Mouse (Mus musculus): ENCODE data around the gene Klhl20.
A peak's percentile ranks its signal among the peaks of the same experiment; 100 is the strongest.
"Not testable (repeated sequence)": the region's sequence is repeated elsewhere in the genome, so short reads cannot be mapped to it uniquely, and the experiment has no call there.

The Klhl20 gene

DNA sequence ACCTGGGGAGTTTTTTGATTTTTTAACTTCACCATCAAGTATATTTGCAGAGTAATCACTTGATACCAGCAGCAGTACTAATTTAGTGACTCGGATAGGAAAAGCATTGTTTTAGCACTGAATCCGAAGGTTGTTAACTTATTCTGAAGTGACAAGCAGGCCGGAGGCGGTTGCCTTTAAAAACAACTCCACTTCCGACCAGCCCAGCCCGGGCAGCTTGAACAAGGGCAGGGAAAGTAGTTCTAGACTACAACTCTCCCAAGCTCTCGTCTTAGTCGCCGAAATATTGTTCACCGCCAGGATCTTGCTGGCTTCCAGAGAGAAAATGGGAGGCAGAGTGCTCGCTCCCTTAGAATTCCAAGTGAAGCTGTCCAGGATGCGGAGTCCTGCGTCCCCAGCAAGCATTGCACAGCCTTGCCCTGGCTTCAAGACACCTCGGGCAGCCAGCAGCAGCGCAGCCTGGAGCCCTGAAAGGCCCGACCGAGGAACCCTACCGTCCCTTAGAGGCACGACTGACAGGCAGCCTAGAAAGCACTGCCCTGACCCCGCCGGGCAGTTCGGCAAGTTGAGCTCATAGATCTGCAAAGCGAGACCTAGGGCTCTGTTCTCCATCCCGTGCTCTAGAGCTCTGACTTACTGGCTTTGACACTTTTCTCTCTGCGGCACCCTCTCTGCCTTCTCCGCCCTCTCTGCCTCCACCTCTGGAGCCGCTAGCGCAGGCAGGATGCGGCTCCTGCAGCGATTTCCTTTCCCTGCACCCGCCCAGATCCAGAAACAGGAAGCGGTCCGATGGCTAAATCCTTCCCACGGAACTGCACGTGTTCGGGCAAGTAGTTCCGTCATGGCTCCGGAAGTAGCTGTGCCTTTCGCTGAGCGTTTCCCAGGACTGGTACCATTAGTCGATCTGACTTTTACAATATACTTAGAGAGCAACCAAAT lies at the start of gene Klhl20:
Gene Klhl20 (minus strand): TSS at position 786 of the 939 bp plus-strand sequence.
- peak; percentile 94 for DNase-seq

DNA sequence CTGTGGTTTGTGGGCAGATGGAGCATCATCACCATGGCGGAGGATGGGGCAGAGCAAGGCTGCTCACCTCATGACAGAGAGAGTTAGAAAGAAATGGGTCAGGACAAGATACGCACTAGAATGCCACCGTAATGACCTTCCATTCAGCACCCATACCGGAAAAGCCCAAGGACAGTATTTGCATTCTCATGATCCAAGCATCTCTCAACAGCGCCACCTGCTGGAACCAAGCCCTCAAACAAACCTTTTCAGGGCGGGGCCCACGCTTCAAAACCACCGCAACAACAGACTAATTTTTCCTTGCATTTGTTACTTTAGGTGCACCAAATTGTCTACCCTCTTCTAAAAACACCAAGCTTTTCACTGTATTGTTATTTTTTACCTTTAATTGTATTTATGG lies 49.4 kb upstream of the Klhl20 start:
- DNase-seq, result peak; percentile 47

DNA sequence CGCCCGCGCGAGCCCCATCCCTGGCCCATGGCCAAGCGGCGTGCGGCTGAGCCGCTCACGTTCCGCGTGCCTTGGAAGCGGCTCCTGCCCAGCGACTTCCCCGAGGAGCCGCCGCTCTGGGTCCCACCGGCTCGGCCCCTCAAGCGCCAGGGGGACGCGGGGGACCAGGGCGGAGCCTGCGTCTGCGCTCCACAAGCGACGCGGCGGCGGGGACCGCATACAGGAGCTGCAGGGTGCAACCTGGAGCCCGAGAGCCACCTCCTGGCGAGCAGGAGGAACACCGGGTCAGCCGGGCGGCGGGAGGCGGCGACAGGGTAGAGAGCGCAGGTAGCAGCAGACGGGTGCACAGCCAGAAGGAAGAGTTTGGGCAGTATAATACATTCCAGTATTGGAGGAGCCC lies 39.3 kb upstream of the Klhl20 start:
- DNase-seq, result peak; percentile 74

DNA sequence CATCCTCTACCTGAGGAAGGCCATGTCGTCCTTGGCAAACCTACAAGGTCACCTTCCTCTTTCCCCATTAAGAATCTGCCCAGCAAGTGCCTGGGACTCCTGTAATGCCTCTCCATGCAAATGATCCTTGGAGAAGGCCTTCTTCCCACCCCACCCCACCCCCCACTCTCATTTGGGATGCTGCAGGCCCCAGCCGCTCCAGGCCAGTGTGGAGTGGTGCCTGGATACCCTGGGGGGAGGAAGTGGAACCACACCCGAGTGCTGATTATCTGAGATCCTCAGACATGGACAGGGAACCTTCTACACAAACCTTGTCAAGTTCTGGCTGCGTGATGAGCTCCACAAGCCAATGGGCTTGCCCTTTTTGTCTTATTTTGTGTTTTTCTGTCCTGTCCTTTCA lies 29.0 kb upstream of the Klhl20 start:
- DNase-seq, result no peak

- DNase-seq, result no peak
Measured at GRCm38 (mm10) chr1:161159214-161159613, 27.9 kb upstream of the Klhl20 start, which contains the start of gene Tex50. Gene Tex50, minus strand, starts transcription at chr1:161159314.

DNA sequence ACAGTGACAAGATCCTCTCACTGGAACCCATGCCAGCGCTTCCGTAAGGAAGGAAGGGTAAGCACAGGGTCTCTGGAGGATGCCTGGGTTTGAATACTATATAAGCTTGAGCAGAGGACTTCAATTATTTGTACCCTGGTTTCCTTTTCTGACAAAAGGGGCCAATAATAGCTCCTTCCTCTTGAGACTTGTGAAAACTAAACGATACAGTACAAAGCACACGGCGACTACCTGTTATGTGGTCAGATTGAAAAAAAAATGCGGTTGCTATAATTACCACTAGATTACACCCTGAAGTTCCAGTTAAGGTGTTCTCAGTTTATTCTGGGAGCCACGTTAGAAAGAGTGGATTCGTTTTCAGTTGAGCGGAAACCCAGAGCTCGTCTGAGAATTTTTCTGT lies 25.2 kb upstream of the Klhl20 start:
- no peak for DNase-seq

GRCm38 (mm10) chr1:161151098-161151497 lies 19.8 kb upstream of the Klhl20 start:
- no peak for DNase-seq

DNA sequence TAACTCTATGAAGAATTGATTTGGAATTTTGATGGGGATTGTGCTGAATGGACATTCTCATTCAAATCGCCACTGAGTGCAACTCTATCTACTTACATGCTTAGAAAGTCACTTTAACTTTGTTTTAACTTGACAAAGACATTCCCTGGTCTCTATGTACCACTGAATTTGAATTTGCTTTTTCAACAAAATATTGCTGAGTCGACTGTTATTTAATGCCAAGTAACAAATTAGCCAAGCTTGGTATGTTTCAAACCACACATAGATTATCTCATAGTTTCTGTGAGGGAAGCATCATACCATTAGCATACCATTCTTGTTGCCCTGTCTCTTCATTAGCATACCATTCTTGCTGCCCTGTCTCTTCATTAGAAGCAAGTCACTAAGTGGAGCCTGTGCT lies 16.6 kb upstream of the Klhl20 start:
- DNase-seq, result no peak

- DNase-seq, result not testable (repeated sequence)
Measured at GRCm38 (mm10) chr1:161145611-161146010, 14.3 kb upstream of the Klhl20 start.

- DNase-seq, result no peak
Measured at GRCm38 (mm10) chr1:161143216-161143615, 11.9 kb upstream of the Klhl20 start.

GRCm38 (mm10) chr1:161142531-161143159 lies 11.3 kb upstream of the Klhl20 start, which contains the start of gene Ankrd45:
Gene Ankrd45, plus strand, starts transcription at chr1:161142691.
- peak; percentile 51 for DNase-seq

DNA sequence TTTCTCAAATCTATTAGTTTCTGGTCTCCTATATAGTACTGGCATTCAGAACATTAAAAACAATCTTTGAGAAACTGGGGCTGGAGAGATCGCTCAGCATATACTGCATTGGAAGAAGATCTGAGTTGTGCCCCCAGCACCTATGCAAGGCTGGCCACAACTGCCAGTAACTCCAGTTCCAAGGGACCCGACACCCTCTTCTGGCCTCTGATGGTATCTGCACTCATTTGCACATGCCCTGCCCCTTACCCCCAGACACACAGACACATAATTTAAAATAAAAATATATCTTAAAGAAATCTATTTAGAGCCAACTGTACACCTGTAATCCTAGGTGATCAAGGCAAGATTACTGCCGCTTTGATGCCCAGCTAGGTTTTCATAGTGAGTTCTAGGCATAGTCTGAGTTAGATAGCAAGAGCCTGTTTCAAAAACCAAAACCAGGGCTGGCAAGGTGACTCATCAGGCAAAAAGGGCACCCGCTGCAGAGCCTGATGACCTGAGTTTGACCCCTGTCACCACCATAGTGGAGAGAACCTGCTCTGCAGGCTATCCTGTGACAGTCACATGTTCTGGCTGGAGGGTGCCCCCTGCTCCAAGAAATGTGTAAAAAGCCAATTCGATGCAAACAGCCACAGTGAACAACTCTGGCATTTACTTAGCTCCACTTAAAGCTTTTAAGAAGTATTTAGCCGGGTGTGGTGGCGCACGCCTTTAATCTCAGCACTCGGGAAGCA lies 8.9 kb upstream of the Klhl20 start:
- no peak for DNase-seq

DNA sequence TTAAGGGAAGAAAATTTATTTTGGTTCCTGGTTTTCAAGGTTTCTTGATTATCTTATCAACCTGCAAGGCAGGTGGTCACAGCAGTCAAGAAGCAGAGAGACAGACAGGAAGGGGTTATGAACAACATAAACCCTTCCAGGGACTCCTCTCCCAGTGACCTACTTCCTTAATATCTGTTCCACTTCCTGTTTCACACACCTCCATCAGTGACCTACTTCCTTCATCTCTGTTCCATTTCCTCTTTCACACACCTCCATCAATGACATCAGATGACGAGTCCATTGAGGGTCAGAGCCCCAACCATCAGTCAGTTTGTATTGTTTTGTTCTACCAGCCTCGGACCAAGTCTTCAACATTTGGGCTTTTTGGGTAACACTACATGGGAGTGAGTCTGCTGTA lies 8.2 kb upstream of the Klhl20 start:
- no peak for DNase-seq

GRCm38 (mm10) chr1:161126461-161126860 lies 4.8 kb downstream of the Klhl20 start:
- DNase-seq, result no peak

- DNase-seq, result no peak
Measured at GRCm38 (mm10) chr1:161122661-161123418, 8.5 kb downstream of the Klhl20 start.

GRCm38 (mm10) chr1:161114591-161114990 lies 16.7 kb downstream of the Klhl20 start:
- DNase-seq, result no peak

GRCm38 (mm10) chr1:161109216-161109615 lies 22.1 kb downstream of the Klhl20 start:
- DNase-seq, result no peak

- DNase-seq, result no peak
Measured at GRCm38 (mm10) chr1:161103842-161104241, 27.5 kb downstream of the Klhl20 start.

DNA sequence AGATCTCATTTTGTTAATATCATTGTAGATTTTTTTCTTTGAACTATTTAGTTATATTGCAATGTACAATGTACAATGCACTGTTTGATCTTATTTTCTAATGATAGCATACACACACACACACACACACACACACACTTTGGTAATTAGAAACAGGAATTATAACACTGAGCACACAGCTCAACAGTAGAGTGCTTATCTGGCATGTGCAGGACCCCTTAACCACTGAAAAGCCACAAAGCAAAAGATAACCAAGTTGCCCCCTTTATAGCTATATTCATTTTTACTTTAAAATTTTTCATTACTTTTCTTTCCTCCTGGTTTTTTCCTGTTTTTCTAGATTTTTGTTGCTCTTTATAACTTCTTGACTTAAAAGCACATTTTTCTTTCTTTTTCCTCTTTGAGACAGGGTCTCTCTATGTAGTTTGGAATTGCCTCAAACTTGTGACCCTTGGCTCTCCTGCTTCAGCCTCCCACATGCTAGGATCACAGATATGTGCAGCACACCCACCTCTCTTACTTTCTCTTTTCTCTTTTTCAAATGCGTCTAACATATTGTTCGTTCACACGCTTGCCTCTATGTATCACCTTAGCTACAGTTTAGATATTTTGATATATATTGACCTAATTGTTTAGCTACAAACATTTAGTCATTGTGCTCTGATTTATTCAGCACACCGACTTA lies 31.4 kb downstream of the Klhl20 start:
- DNase-seq, result no peak

DNA sequence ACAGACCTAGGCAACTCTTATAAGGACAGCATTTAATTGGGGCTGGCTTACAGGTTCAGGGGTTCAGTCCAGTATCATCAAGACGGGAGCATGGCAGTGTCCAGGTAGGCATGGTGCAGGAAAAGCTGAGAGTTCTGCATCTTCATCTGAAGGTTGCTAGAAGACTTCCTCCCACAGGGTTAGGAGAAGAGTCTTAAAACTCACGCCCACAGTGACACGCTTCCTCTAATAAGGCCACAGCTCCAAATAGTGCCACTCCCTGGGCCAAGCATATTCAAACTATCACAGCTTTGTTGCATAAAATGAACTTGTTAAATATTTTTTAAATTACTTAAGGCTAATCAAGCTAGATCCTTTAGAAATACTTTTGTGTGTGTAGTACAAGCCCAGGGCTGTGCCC lies 54.1 kb downstream of the Klhl20 start:
- DNase-seq, result no peak

- DNase-seq, result no peak
Measured at GRCm38 (mm10) chr1:161076238-161076637, 55.1 kb downstream of the Klhl20 start.

DNA sequence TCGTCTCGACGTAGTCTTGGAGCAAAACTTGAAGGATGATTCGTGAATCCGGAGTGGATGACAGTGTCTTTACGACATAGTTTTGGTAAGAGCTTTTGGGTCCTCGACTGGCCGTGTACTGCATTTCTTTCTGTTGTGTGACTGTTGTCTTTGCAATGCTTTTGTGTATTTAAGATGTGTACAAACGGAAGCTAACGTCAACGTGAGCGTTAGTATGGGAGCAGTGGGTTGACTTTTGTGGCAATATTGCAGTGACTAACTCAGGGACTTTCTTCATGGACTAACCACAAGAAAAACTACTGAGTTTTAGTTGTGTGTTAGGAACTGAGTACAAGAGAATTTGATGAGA lies 60.1 kb downstream of the Klhl20 start:
- DNase-seq, result no peak
